Mouse (Mus musculus) cerebellum, postnatal 10 days (tissue): ENCODE data around the gene Grsf1.

ENCODE experiments used
- DNase-seq, 2 experiments: peaks; one replicate each; pipeline ENCODE4 v3.0.0; 2021; ENCODE audit warnings: mixed read lengths in 2 of 2

Gene Grsf1

DNA sequence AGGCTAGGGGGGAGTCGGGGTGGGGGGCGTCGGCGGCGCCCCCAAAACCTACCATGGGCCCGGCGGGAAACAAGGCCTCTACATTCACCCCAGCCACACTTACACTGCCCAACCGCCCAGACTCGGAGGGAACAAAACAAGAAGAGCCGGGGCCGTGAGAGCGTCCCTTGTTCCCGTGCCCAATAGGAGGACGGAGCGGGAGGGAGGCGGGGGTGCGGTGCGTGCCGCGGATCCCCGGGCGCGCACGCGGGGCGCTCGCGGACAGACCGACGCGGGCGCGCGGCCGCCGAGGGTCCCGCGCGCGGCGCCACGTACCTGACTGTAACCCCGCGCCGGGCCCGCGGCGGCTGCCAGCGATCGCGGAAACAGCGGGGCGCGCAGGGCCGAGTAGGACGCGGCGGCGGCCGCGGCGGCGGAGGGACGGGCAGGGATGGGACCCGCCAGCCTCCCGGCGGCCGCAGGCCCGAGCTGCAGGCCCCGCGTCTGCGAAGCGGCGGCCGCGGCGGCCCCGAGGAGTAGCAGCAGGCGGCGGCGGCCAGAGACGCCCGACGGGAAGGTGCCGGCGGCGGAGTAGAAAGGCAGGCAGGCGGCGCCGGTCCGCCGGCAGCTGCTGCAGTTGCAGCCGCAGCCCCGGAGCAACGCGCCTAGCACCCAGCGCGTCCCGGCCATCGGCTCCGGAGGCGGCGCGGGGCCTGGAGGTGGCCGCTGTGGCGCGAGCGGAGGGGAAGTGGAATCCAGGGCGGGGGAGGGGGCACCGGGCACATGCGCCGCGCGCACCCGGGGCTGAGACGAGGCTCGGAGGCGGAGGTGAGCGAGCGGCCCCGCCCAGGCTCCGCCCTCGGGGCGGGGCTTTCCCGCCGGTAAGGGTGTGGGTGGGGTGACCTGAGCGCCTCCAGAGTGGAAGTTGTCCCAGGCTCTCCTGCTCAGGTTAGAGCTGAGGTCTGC lies at the start of gene Grsf1:
Gene Grsf1, minus strand, starts transcription at position 729 of the 945 bp plus-strand sequence.
- peak; percentile 97 to 98 for DNase-seq

DNA sequence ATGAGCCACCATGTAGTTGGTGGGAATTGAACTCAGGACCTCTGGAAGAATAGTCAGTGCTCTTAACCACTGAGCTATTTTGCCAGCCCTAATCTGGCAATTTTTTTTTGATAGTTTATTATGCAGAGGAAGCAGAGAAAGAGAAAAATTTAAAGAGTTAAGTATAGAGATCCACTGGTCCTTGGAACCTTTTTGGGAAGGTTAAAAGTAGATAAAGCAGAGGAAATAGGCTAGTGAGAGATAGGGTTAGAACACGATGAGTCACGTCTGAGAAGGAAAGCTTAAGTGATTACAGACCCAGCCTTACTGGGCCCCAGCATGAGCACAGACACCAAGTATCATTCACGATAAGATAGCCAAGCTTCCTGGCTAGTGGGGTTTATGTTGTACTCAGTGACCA lies 48.1 kb upstream of the Grsf1 start:
- DNase-seq: no peak

DNA sequence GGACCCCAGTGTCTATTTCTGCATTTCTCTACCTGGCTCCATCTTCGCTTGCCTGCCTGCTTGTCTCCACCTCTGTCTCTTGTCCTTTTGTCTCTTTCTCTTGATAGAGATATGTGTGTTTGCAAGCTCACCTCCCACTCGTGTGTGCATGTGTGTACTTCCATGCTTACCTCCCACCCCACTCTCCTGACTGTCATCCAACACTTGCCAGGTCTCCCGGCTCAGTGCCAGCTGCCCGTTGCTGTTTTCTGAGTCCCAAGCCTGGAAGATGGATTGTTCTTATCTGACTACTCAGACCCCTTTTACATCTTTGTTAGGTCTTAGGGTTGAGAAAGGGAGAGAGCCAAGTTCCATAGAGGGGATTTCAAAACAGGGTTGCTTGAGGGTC lies 46.2 kb upstream of the Grsf1 start:
- DNase-seq: peak; percentile 91

DNA sequence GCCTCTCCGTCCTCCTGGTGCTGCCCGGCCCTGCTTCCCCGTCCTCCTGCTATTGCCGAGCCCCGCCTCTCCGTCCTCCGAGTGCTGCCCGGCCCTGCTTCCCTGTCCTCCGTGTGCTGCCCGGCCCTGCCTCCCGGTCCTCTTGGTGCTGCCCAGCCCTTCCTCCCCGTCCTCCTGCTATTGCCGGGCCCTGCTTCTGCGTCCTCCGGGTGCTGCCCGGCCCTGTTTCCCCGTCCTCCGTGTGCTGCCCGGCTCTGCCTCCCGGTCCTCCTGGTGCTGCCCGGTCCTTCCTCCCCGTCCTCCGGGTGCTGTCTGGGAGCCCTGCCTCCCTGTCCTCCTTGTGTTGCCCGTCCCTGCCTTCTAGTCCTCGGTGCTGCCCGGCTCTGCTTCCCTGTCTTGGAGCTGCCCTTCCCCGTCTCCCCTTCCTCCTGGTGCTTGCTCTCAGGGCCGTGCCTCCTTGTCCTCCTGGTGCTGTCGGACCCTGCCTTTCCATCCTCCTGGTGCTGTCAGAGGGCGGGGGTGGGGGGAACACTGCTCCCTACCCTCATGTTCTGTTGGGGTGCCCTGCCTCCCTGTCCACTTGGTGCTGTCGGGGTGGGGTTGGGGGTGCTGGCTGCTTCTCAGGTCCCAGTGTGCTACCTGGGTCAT lies 45.7 kb upstream of the Grsf1 start:
- peak; percentile 55 to 56 for DNase-seq

DNA sequence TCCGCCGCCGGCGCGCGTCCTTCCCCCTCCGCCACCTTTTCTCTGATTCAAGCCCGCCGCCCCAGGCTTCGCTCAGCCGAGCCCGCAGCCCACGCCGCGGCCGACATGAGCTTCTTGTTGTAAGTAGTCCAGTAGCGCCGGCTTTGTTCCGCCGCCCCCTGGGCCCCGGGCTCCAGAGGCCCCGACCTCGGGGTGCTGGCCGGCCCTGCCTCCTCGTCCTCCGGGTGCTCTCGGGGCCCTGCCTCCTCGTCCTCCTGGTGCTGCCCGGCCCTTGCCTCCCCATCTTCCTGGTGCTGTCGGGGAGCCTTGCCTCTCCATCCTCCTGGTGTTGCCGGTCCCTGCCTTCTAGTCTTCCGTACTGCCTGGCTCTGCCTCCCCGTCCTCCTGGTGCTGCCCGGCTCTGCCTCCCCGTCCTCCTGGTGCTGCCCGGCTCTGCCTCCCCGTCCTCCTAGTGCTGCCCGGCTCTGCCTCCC lies 45.1 kb upstream of the Grsf1 start:
- DNase-seq: no peak

DNA sequence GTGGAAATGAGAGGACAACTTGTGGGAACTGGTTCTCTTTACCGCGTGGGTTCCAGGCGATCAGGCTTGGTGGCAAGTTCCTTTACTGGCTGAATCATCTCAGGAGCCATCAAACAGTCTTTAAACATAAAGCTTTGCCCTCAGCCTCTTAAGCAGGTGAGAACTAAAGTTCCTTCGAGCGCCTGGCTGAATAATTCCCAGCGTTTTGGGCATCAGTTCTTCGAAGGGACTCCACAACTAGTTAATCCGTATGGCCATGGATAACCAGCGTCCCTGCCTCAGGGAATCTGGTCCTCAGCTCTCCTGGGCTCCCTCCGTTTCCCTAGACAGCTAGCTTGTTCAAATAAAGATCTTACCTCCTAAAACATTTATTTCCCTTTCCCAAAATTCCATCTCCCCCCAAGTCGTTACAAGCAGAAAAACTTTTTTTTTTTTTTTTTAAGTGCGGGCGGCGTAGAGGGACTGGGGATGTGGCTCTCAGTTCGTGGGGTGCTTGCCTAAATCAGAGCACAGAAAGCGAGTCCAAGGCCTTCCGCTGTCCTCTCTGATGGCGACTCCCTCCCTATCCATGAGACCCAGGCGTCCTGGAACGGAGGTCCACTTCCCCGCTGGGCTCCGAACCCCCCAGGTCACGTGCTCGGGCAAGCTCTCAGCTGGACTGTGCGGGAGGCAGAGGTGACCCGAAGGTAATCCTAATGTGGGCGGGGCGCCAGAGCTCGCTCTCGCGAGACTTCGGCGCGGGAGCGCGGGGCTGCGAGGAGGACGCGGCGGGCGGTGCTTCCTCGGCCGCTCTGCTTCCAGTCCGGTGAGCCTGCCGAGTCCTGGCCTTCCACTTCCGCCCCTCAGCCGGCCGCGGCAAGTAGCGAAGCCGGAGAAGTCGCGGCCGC lies 44.4 kb upstream of the Grsf1 start, which contains the start of gene Mob1b:
Gene Mob1b, plus strand, starts transcription at position 740 of the 887 bp plus-strand sequence.
- peak; percentile 99 to 100 for DNase-seq

DNA sequence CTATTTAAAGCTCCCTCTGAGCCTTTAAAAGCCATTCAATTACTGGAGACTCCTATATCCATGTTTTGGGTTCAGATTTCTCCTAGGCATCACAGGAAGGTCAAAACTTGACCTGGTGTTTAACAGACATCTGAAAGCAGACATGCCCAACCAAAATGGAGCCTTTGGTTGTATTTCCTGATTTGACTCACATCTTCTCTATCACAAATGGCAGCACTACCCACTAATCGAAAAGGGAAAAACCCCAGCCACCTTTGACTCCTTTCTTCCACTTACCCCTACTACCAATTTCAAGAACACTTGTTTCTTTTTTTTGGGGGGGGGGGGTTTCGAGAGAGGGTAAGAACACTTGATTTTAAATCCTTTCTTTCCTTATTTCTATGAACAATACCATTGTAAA lies 41.0 kb upstream of the Grsf1 start:
- DNase-seq: no peak

DNA sequence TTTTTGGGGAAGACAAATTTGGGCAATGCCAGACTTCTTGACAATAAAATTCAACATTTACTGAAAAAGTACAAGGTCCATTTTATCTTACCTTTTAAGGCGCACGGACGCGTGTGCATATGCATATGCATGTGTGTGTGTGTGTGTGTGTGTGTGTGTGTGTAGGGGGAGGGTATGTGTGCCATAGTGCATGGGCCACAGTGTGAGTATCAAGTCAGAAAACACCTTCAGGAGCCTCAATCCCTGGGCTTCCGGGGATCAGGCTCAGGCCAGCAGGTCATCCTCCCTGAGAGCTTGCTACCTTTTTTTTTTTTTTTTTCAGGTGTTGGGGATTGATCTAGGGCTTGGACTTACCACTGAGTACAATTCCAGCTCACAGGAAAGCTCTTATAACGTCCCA lies 36.4 kb upstream of the Grsf1 start:
- no peak for DNase-seq

DNA sequence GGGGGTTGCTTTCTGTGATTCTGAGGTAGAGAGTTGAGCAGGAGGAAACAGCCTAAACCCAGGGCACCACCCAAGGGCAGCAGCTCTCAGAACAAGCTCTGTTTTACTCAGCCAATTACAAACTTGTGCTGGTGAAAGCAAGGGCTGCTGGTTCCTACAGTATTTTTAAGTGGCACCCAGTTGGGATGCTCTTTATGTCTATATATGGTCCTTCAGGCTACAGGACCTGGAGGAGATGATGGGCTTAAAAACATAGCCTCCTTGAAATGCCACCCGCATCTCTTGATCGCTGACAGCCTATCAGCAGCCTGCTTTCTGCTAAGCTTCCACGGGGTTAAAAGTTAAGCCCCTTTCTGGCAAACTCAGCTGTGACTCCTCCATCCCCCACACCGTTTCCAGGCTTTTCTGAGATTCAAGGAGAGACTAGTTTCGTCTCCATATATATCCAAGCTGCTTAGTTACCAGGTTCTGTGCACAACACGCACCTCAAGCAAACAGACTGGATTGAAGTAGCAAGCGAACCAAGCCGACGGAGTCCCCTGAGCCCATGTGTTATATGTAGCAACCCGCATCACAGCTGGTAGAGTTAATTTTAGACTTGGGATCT lies 35.8 kb upstream of the Grsf1 start:
- peak; percentile 28 to 39 for DNase-seq

DNA sequence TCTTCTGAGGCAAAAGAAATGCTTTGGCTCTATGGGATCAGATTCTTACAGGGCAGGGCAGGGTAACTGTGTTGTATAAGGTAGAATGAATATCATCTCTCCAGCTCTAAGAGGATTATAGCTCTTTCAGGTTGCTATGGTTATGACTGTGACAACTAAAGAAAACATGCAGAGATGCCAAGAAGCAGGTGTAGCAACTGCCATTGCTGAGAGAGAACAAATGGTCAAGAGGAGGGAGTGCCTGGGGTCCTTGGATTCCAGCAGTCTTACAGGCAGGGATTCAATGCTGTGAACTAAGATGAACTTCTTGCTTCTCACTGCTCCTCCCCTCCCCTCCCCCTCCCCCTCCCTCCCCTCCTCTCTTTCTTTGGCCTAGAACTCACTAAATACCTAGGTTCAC lies 35.2 kb upstream of the Grsf1 start:
- peak; percentile 21 to 26 for DNase-seq

DNA sequence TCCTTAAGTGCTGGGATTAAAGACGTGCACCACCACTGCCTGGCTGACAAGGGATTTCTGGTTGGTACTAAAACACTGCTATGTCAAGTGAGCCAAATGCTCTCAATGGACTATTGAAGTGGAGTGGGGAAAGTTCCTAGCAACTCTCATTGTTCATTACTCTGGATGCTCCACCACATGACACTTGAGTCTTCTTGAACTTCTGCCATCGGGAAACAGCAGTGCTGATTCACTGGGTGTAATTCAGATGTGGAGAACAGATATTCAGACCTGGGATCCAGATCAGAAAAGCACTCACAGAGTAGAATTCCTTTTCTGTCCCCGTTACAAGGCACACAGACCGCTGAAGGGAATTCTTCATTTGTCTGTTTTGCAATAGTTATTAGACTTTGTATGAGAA lies 27.6 kb upstream of the Grsf1 start:
- DNase-seq: no peak

DNA sequence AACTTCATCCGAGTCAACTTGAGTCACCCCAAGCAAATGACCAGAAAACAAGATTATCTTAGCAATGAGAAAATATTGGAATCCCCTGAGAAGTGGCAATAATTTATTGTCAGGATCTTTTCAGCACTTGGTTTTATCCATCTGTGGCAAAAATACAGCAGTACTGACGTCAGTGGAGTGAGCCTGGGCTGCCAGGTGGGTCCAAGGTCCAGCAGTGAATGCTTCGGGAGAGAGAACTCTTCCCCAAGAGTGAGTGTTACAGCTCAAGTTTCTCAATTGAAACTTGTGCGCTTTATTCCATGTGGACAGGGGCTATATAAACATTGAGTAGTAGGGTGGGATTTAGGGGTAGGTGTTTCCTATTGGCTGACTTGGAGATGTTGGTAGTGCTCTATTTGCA lies 26.1 kb upstream of the Grsf1 start:
- DNase-seq: no peak

DNA sequence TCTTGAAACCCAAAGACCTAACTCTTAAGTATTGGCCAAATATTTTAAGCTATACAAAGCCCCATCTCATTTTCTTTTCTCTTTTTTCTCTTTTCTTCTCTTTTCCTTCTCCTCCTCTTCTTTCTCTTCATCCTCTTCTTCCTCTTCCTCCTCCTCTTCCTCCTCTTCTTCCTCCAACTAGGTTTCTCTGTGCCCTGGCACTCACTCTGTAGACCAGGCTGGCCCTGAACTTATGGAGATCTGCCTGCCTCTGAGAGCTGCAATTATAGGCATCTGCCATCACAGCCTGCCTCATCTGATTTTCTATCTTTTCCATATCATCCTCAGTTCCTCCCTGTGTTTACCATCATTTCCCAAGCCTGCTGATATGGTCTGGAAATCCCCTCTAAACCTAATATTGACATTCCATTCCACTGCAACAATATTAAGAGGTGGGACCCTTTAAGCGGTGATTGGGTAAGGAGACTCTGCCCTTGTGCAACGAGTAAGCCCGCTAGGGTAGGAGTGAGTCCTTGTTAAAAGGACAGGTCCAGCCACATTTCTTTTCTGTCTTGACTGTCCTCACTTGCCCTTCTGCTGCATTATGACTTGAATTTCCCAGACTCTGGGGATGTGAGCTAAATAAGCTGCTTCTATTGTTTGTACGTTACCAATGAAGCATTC lies 23.4 kb upstream of the Grsf1 start:
- no peak for DNase-seq

DNA sequence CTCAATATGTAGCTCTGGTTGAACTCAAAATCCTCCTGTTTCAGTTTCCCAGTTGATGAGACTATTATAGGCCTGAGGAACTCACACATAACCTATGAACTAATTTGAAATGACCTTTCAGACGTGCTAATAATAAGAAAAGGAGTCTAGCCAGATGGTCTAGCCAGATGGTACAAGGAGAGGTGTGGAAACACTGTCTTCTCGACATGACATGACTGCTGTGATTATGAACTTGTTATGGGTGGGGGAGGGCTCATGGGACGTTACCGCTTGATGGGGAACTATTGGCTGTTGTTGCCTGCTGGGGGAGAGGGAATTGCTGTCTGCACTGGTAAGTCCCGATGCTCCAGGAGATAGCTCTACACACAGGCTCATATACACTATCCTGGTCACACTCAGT lies 21.3 kb upstream of the Grsf1 start:
- no peak for DNase-seq

DNA sequence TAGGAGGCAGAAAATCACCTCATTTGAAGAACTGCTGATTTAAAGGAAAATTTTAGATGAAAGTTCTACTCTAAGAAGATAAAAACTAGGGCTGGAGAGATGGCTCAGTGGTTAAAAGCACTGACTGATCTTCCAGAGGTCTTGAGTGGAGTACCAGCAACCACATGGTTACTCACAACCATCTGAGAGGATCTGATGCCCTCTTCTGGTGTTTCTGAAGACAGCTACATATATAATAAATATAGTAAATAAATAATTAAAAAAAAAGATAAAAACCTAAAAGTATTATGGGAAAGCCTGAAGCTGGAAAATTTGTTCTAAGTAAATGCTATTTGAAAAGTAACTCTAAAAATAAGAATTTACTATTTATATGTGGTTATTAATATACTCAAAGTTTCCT lies 17.1 kb upstream of the Grsf1 start:
- no peak for DNase-seq

DNA sequence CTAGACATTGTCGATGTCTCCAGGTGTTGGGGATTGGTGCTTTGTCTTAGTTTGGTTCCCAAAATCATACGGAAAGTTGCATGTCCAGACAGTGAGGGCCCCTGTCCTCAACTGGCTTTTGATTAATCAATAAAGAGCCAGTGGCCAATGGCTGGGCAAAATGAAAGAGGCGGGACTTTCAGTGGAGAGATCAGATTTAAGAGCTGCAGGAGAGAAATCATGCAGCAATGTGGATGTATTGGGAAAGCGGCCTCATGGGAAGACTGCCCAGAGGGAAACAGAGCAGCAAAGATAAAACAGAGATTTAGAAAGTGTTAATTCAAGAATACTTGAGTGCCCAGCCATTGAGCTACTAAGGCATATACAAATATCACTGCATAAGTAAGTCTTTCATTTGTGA lies 16.6 kb upstream of the Grsf1 start:
- no peak for DNase-seq

DNA sequence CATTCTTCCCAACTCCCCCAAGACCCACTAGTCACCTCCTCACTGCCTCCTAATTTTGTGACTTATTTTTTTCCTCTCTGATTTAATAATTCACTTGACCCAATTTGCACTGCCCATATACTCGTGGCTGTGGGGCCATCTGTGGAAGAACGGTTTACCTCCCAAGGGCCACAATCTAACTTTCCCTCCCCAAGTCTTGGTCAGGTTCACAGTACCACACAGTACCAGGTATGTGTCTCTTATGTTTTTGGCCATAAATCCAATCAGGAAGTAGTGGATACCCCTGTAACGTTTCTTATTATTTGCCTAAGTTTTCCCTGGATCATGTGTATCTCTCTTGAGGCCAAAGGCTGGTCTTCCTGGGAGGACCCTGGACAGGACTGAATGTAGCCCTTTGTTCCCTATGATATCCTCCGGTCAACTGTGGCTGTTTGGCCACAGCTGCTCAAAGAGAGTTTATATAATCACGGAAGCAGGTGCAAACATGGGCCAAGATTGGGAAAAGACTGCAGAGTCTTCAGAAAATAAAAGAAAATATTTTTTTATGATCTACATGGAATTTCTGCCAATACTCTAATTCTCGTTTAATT lies 15.6 kb upstream of the Grsf1 start:
- DNase-seq: no peak

DNA sequence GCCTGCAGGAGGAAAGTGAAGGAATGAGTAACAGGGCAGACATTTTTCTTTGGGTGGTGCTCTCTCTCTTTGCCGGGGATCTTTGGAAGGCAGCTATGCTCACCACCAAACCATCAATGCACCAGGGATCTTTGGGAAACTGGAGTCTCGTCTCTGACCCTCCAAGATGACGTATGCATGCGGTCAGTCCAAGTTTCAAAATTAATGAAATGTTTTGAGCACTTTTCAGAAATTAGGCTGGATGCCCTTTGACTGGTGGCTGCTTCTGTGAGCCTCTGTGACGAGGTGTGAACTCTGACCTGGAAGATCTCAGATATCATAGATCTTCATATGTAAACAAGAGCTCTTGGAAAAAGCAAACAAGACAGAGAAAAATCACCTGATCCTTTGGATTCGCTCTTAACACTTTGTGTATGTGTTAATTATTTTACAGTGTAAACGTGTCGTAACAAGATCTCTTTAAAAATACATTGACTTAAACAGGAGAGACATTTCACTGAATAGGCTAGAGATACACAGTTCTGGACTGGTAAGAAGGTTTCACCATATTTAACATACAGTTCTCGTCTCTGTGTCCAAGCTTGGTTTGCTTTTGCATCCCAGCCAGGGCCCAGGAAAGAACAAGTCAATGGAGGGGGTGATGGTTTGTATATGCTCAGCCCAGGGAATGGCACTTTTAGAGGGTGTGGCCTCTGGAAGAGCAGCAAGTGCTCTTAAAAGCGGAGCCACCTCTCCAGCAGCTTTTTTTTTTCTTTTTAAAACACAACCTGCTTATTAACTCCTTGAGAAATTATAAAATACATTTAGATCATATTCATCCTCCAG lies 14.9 kb upstream of the Grsf1 start:
- no peak for DNase-seq

DNA sequence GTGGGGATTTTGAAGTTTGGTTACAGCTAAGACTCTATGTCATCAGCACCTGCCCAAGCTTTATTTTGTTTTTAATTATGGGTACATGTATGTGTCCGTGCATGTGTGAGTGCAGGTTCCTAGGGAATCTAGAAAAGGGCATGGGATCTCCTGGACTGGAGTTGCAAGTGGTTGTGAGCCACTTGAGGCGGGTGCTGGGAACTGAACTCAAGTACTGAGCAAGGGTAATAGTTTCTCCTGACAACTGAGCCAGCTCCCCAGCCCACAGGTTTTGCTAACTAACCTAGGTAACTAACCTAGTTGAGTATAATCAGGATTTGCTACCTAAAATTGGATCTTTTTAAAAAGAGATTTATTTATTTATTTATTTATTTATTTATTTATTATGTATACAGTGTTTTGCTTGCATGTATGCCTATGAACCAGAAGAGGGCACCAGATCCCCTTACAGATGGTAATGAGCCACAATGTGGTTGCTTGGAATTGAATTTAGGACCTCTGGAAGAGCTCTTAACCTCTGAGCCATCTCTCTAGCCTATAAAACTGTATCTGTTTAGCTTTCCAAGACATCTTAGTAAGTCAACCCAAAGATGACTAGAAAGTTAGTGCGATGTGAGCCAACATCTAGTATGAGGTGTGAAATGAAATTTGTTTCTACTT lies 13.4 kb upstream of the Grsf1 start:
- peak; percentile 43 to 67 for DNase-seq

DNA sequence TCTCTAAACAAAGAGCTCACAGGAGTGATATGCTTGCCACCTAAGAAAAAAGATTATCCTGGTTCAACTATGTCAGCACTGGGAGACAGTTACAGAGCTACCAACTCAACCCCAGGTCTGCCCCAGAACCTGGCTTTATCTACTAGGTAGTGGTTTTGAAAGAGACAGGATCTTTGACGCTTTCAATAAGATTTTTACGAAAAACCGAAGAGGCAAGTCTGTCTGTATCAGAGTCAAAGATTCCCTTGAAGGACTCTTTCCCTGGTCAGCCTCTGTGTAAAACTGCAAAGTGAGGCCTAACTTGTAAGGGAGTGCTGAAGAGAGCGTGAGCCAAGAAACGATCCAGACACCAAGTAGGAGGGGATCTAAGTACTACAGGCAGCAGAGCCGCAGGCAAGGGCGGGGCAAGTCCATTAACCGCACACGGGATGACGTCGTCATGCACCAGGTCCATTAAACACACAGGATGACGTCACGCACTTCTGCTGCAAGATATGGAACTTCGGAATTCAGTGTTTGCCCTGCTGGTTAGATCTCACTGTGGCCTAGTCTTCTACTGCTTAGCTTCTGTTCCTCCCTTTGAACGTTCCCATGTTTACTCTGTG lies 12.7 kb upstream of the Grsf1 start:
- no peak for DNase-seq
